Mouse (Mus musculus) midbrain, embryonic 15.5 days (tissue): ENCODE measurements around the gene Car9. TPM values are rescaled to one million over a fixed set of nuclear protein-coding genes. Genes with fewer than 3 reads are reported as not detected.
"Not testable (repeated sequence)": the region's sequence is repeated elsewhere in the genome, so short reads cannot be mapped to it uniquely, and the experiment has no call there.

Experiments used
- ATAC-seq: fragments of 200-750 bp; cut with Nextera tagmentation; replicated peaks from 2 replicates; pipeline ENCODE4 v1.8.0; 2017; ENCODE audit warnings: moderate TSS enrichment
- H3K27ac ChIP-seq: fragments of 300-500 bp; sonication (generic); 2 replicates; pipeline ENCODE4 v1.5.1; 2015; ENCODE audit warnings: mild to moderate bottlenecking, inconsistent platforms
- H3K27me3 ChIP-seq: fragments of 300-500 bp; sonication (generic); replicated peaks from 2 replicates; pipeline ENCODE4 v1.6.1; 2015; ENCODE audit warnings: inconsistent platforms
- H3K36me3 ChIP-seq: fragments of 300-500 bp; sonication (generic); replicated peaks from 2 replicates; pipeline ENCODE4 v1.6.1; 2015; ENCODE audit warnings: inconsistent platforms
- H3K4me1 ChIP-seq: fragments of 300-500 bp; sonication (generic); 2 replicates; pipeline ENCODE4 v1.6.1; 2015; ENCODE audit warnings: inconsistent platforms
- H3K4me2 ChIP-seq: fragments of 300-500 bp; sonication (generic); 2 replicates; pipeline ENCODE4 v1.6.1; 2015; ENCODE audit warnings: inconsistent platforms, mild to moderate bottlenecking, moderate library complexity
- H3K4me3 ChIP-seq: fragments of 300-500 bp; sonication (generic); 2 replicates; pipeline ENCODE4 v1.5.1; 2015; ENCODE audit warnings: mild to moderate bottlenecking, inconsistent platforms
- H3K9ac ChIP-seq: fragments of 300-500 bp; sonication (generic); 2 replicates; pipeline ENCODE4 v1.6.1; 2015; ENCODE audit warnings: mild to moderate bottlenecking, inconsistent platforms
- H3K9me3 ChIP-seq: fragments of 300-500 bp; sonication (generic); 2 replicates; pipeline ENCODE4 v1.6.1; 2016; ENCODE audit warnings: inconsistent platforms
- WGBS: fragments of 180-500 bp; shearing (Covaris S2); methylation state at CpG from one replicate; pipeline ENCODE4 v1.1.7; 2015; ENCODE audit warnings: mixed read lengths; 5-methylcytosine and 5-hydroxymethylcytosine counted together
- polyA plus RNA-seq: library from polyadenylated mRNA; unstranded; fragments of >200 nt; fragmentation: Nextera tagmentation; extraction: Ambion mirVana; gene quantifications from 2 replicates; pipeline ENCODE4 v1.2.1, GENCODE M21; 2015

Gene Car9
- polyA plus RNA-seq, 1 experiment from 2014 or later = 0.32 TPM

DNA sequence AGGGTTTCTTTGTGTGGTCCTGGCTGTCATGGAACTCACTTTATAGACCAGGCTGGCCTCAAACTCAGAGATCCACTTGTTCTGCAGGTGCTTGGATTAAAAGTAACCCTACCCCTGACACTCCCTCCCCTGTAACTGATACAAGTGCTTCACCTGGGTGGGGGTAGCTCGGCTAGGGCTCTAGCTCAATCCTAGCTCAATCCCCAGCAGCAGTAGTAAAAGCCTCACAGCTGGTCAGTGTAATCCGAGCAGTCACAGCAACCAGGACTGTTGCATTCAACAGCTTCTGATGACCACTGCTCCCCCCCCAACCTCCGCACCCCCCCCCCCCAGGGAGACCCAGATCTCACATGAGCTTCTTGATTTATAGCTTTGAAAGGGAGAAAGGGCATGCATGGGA lies 35.3 kb downstream of the Car9 start:
- Histone ChIP-seq H3K9me3 (no peaks in the 10 kb centered on the region), H3K4me1 (no peaks in the 10 kb centered on the region), H3K9ac (no peak overlapping the region), H3K27ac (no peak overlapping the region), H3K4me2 (no peak overlapping the region), H3K27me3 (no peaks in the 10 kb centered on the region), H3K36me3 (peaks cover 85% of the 10 kb centered on the region), H3K4me3 (no peak overlapping the region)
- 77% methylated on average over 3 of the region's 3 CpGs for WGBS
- ATAC-seq = no peak

GRCm38 (mm10) chr4:43546375-43547047 lies 39.7 kb downstream of the Car9 start:
- 91% methylated on average over 12 of the region's 12 CpGs for WGBS
- Histone ChIP-seq H3K9ac (no peak overlapping the region), H3K9me3 (no peaks in the 10 kb centered on the region), H3K4me2 (no peak overlapping the region), H3K36me3 (peaks cover 88% of the 10 kb centered on the region), H3K27ac (no peak overlapping the region), H3K27me3 (no peaks in the 10 kb centered on the region), H3K4me1 (no peaks in the 10 kb centered on the region), H3K4me3 (no peak overlapping the region)
- no peak for ATAC-seq

DNA sequence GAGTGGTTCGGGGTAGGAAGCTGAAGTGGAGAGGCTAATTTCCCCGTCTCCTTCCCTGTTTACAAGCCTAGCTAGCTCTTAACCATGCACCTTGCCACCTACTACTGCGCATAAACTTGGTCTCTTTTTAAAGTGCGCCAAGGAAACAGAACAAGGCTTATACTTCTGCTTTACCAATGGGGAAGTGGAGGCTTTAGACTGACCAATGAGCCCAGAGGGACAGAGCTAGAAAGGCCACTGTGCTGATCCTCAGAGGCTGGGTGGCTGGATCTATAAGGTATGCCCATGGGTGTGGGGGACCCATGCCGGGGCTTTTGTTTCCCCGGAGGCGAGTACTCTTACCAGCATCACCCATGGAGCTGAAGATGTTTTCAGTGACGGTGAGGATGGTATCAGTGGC lies 40.4 kb downstream of the Car9 start:
- H3K27me3 ChIP-seq = no peaks in the 10 kb centered on the region
- no peak overlapping the region for H3K27ac ChIP-seq
- H3K4me1 ChIP-seq = no peaks in the 10 kb centered on the region
- no peak overlapping the region for H3K4me2 ChIP-seq
- peaks cover 88% of the 10 kb centered on the region for H3K36me3 ChIP-seq
- no peak overlapping the region for H3K4me3 ChIP-seq
- 95% methylated on average over 8 of the region's 8 CpGs for WGBS
- H3K9me3 ChIP-seq = no peaks in the 10 kb centered on the region
- no peak for ATAC-seq
- H3K9ac ChIP-seq = no peak overlapping the region

GRCm38 (mm10) chr4:43549055-43549454 lies 42.3 kb downstream of the Car9 start:
- WGBS = 93% methylated on average over 12 of the region's 12 CpGs
- ATAC-seq = no peak
- H3K27me3 ChIP-seq = no peaks in the 10 kb centered on the region
- H3K9ac ChIP-seq = no peak overlapping the region
- no peaks in the 10 kb centered on the region for H3K9me3 ChIP-seq
- no peak overlapping the region for H3K4me3 ChIP-seq
- H3K4me2 ChIP-seq = no peak overlapping the region
- H3K27ac ChIP-seq = no peak overlapping the region
- H3K4me1 ChIP-seq = no peaks in the 10 kb centered on the region
- H3K36me3 ChIP-seq = peaks cover 83% of the 10 kb centered on the region

DNA sequence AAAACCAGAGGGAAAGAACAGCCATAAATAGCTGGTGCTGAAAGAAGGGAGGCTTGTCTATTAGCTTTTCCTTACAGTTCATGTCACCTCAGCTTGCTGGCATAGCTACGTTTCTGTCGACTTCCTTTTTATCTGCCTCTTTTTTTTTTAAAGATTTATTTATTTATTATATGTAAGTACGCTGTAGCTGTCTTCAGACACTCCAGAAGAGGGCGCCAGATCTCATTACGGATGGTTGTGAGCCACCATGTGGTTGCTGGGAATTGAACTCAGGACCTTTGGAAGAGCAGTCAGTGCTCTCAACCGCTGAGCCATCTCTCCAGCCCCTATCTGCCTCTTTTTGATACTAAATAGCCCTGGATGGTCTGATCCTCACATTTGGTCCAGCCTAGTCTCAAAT lies 45.1 kb downstream of the Car9 start:
- H3K4me2 ChIP-seq, ATAC-seq, H3K27ac ChIP-seq, H3K9ac ChIP-seq, H3K4me1 ChIP-seq, H3K9me3 ChIP-seq, H3K27me3 ChIP-seq, H3K4me3 ChIP-seq: not testable (repeated sequence)
- H3K36me3 ChIP-seq = peaks cover 78% of the 10 kb centered on the region
- 90% methylated on average over 6 of the region's 6 CpGs for WGBS

- H3K27ac ChIP-seq = no peak overlapping the region
- H3K4me1 ChIP-seq = no peaks in the 10 kb centered on the region
- H3K27me3 ChIP-seq = no peaks in the 10 kb centered on the region
- no peak overlapping the region for H3K4me2 ChIP-seq
- H3K36me3 ChIP-seq = peaks cover 74% of the 10 kb centered on the region
- no peak overlapping the region for H3K9ac ChIP-seq
- 93% methylated on average over 5 of the region's 5 CpGs for WGBS
- ATAC-seq = no peak
- H3K4me3 ChIP-seq = no peak overlapping the region
- H3K9me3 ChIP-seq = no peaks in the 10 kb centered on the region
These were observed 45.7 kb downstream of the Car9 start for GRCm38 (mm10) chr4:43552437-43552836.

- Histone ChIP-seq H3K9ac (no peak overlapping the region), H3K9me3 (no peaks in the 10 kb centered on the region), H3K4me2 (no peak overlapping the region), H3K4me3 (no peak overlapping the region), H3K27ac (no peak overlapping the region), H3K36me3 (peaks cover 61% of the 10 kb centered on the region), H3K4me1 (peaks cover 5% of the 10 kb centered on the region), H3K27me3 (no peaks in the 10 kb centered on the region)
- no peak for ATAC-seq
These were observed 47.1 kb downstream of the Car9 start for GRCm38 (mm10) chr4:43553891-43554290.

DNA sequence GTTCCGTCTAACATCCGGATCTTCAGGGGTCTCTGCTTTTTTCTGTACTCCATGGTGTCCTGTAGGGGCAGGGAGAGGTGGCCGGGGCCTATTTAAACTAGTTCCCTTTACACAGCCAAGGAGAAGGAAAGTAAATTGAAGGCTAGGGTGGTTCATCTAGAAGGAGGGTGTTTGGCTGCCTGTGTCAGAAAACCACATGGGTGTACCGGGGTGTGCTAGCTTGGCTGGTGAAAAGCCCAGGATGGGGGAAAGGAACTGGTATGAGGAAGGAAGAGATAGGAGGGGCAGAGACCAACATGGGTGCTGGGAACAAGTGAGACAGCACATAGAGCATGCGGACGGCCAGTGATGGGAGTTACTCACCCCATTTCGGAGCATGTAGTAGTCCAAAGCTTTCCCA lies 49.2 kb downstream of the Car9 start:
- Histone ChIP-seq H3K4me3 (no peak overlapping the region), H3K36me3 (peaks cover 42% of the 10 kb centered on the region)

GRCm38 (mm10) chr4:43558028-43558630 lies 51.4 kb downstream of the Car9 start:
- Histone ChIP-seq H3K27me3 (no peaks in the 10 kb centered on the region), H3K4me3 (no peak overlapping the region), H3K9me3 (no peaks in the 10 kb centered on the region), H3K4me1 (peaks cover 33% of the 10 kb centered on the region), H3K27ac (no peak overlapping the region), H3K9ac (no peak overlapping the region), H3K4me2 (no peak overlapping the region), H3K36me3 (peaks cover 26% of the 10 kb centered on the region)
- ATAC-seq = no peak
- 62% methylated on average over 5 of the region's 5 CpGs for WGBS

More for the DNA sequence above, 49.2 kb downstream of the Car9 start:
- Histone ChIP-seq H3K9me3 (no peaks in the 10 kb centered on the region), H3K9ac (no peak overlapping the region), H3K4me1 (peaks cover 24% of the 10 kb centered on the region), H3K27me3 (no peaks in the 10 kb centered on the region), H3K4me2 (no peak overlapping the region), H3K27ac (no peak overlapping the region)
- WGBS = 96% methylated on average over 7 of the region's 7 CpGs
- no peak for ATAC-seq

DNA sequence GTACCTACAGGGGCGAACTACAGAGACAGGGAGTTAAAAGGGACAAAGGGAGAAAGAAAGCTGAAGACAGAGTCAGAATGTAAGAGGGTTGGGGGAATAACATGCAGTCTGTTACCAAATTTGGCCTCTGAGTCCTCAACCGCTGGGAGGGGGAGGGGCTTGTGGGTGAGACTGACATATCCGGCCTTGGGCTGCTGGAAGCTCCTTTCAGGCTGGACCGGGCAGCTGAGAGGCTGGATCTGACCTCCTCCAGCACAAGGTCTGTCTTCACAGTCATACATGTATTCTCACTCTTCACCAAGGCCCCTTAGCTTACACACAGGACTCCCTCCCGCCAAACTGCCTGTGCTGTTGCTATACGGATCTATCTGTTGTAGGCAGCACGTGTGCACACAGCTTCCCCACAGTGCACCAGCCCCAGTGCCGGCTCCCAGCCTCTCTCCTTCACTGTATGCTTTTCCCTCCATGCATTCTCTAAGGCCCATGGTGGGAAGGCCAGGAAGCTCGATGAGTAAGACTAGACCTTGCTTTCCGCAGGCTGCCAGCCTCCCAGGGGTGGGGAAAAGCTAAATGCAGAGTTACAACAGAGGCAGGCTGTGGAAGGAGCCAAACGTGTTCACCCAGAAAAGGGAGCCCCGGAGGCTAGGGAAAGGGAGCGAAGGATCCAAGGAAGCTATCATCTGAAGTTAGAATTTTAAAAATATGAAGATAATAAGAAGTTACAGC lies 52.0 kb downstream of the Car9 start:
- H3K27ac ChIP-seq = no peak overlapping the region
- peaks cover 24% of the 10 kb centered on the region for H3K36me3 ChIP-seq
- WGBS = 43% methylated on average over 13 of the region's 13 CpGs
- peaks cover 40% of the 10 kb centered on the region for H3K4me1 ChIP-seq
- H3K4me2 ChIP-seq = no peak overlapping the region
- H3K4me3 ChIP-seq = no peak overlapping the region
- no peak overlapping the region; the same call in 1 of the 2 replicates for H3K9ac ChIP-seq
- ATAC-seq = no peak
- H3K27me3 ChIP-seq = no peaks in the 10 kb centered on the region
- no peaks in the 10 kb centered on the region for H3K9me3 ChIP-seq

GRCm38 (mm10) chr4:43559519-43560242 lies 52.9 kb downstream of the Car9 start:
- Histone ChIP-seq H3K4me1 (peaks cover 44% of the 10 kb centered on the region), H3K4me2 (peak overlapping the region; percentile 93; the same call in 1 of the 2 replicates), H3K36me3 (peaks cover 15% of the 10 kb centered on the region), H3K9ac (no peak overlapping the region), H3K9me3 (no peaks in the 10 kb centered on the region), H3K4me3 (no peak overlapping the region), H3K27me3 (no peaks in the 10 kb centered on the region), H3K27ac (no peak overlapping the region)
- 84% methylated on average over 13 of the region's 13 CpGs for WGBS
- no peak for ATAC-seq

GRCm38 (mm10) chr4:43560243-43560611 lies 53.5 kb downstream of the Car9 start:
- Histone ChIP-seq H3K9ac (no peak overlapping the region), H3K27ac (no peak overlapping the region), H3K4me1 (peaks cover 44% of the 10 kb centered on the region), H3K9me3 (no peaks in the 10 kb centered on the region), H3K4me2 (peak overlapping the region; percentile 93; the same call in 1 of the 2 replicates), H3K36me3 (peaks cover 15% of the 10 kb centered on the region), H3K4me3 (no peak overlapping the region), H3K27me3 (no peaks in the 10 kb centered on the region)
- no peak for ATAC-seq
- WGBS = 59% methylated on average over 6 of the region's 6 CpGs
